Mouse (Mus musculus): ENCODE results near the gene Anln. TPM values are rescaled to one million over a fixed set of nuclear protein-coding genes. Genes with fewer than 3 reads are reported as not detected.

The Anln gene
- polyA plus RNA-seq, 1 experiment from 2014 or later: 38.7 TPM

- Histone ChIP-seq H3K9ac (ENCODE audit: low read depth, low read length) (peak overlapping the region; percentile 94), H3K27me3 (replicated peaks; ENCODE audit: control insufficient read depth, insufficient read depth, low read length) (no peaks in the 10 kb centered on the region), H3K4me1 (ENCODE audit: control insufficient read depth, insufficient read depth, low read length) (no peaks in the 10 kb centered on the region), H3K4me3 (ENCODE audit: low read depth, low read length) (peak overlapping the region; percentile 83), H3K36me3 (ENCODE audit: control insufficient read depth, insufficient read depth, low read length) (peaks cover 37% of the 10 kb centered on the region), H3K9me3 (ENCODE audit: control insufficient read depth, low read length) (peaks cover 13% of the 10 kb centered on the region), H3K27ac (replicated peaks; ENCODE audit: low read depth, low read length) (0 out of 2 replicates have a peak overlapping the region, but pooled peaks have one; percentile 85), H3K4me2 (ENCODE audit: low read depth, low read length) (peak overlapping the region; percentile 80)
- ATAC-seq (ENCODE audit: low read depth) (no peak), DNase-seq (ENCODE audit: low spot score) (no peak)
- WGBS: 13% methylated on average over 6 of the region's 6 CpGs
These were observed 82.3 kb downstream of the Anln start for GRCm38 (mm10) chr9:22306726-22307125.

DNA sequence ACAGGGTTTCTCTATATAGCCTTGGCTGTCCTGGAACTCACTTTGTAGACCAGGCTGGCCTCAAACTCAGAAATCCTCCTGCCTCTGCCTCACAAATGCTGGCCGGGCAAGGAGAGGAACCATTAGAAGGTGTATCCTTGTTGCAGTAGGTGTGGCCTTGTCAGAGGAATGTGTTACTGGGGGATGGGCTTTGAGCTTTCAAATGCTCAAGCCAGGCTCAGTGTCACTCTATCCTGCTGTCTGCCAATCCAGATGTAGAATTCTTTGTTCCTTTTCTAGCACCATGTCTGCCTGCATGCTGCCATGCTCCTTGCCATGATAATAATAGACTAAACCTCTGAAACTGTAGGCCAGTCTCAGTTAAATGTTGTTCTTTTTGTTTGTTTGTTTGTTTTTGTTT is 86.8 kb downstream of the Anln start:
- 83% methylated on average over 1 of the region's 1 CpGs for WGBS
- no peak overlapping the region for H3K4me2 ChIP-seq (ENCODE audit: low read depth, low read length)
- H3K4me1 ChIP-seq (ENCODE audit: control insufficient read depth, insufficient read depth, low read length): no peaks in the 10 kb centered on the region
- ATAC-seq (ENCODE audit: low read depth) (no peak), DNase-seq (ENCODE audit: low spot score) (no peak)
- H3K27me3 ChIP-seq (replicated peaks; ENCODE audit: control insufficient read depth, insufficient read depth, low read length): no peaks in the 10 kb centered on the region
- H3K36me3 ChIP-seq (ENCODE audit: control insufficient read depth, insufficient read depth, low read length): peaks cover 76% of the 10 kb centered on the region
- H3K4me3 ChIP-seq (ENCODE audit: low read depth, low read length): no peak overlapping the region
- H3K27ac ChIP-seq (replicated peaks; ENCODE audit: low read depth, low read length): no peak overlapping the region
- H3K9me3 ChIP-seq (ENCODE audit: control insufficient read depth, low read length): peaks cover 13% of the 10 kb centered on the region
- no peak overlapping the region for H3K9ac ChIP-seq (ENCODE audit: low read depth, low read length)

Other genes starting within 250 kb of the Anln start
- gene Pigyl, start 232.3 kb downstream of the Anln start, polyA plus RNA-seq (2014; fragmentation: Nextera tagmentation; extraction: Ambion mirVana): 69.3 and 72.6 TPM in 2 replicates
- gene Zfp872, start 201.1 kb downstream of the Anln start, polyA plus RNA-seq (2014; fragmentation: Nextera tagmentation; extraction: Ambion mirVana): 0.22 and 0.24 TPM in 2 replicates
- 16.2 and 16.3 TPM in 2 replicates for gene Zfp809, start 163.5 kb downstream of the Anln start, polyA plus RNA-seq (2014; fragmentation: Nextera tagmentation; extraction: Ambion mirVana)
- 3.3 and 4.8 TPM in 2 replicates for gene Zfp599, start 129.3 kb downstream of the Anln start, polyA plus RNA-seq (2014; fragmentation: Nextera tagmentation; extraction: Ambion mirVana)
- gene Zfp810, start 81.5 kb downstream of the Anln start, polyA plus RNA-seq (2014; fragmentation: Nextera tagmentation; extraction: Ambion mirVana): 13.6 and 17.2 TPM in 2 replicates
- gene 9530077C05Rik, start 22.3 kb upstream of the Anln start, polyA plus RNA-seq (2014; fragmentation: Nextera tagmentation; extraction: Ambion mirVana): 4.9 and 5.1 TPM in 2 replicates
- not detected in 2 replicates for gene Gm17545, start 65.1 kb upstream of the Anln start, polyA plus RNA-seq (2014; fragmentation: Nextera tagmentation; extraction: Ambion mirVana)
- gene Rp9, start 80.6 kb upstream of the Anln start, polyA plus RNA-seq (2014; fragmentation: Nextera tagmentation; extraction: Ambion mirVana): 60.7 and 61.5 TPM in 2 replicates
- 13.2 and 13.4 TPM in 2 replicates for gene Bbs9, start 86.5 kb upstream of the Anln start, polyA plus RNA-seq (2014; fragmentation: Nextera tagmentation; extraction: Ambion mirVana)

All from embryonic facial prominence, embryonic 14.5 days (tissue).